Mouse (Mus musculus): ENCODE data around the gene Vwf.

DNA sequence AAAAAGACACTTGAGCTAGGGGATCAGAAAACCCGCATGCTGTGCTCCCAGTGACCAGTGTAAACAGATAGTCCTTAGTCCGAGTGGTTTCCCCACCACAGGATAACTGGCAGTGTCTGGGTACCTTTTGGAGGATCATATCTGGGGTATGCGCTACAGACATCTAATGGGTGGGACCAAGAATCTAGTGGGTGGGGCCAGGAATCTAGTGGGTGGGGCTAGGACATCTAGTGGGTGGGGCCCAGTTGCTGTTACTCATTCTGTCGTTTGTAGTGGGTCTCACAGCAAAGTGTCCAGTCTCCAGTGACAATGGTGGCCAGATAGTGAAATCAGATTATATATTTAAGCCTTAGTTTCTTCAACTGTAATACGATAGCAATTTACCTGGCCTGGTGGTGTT is 14.5 kb downstream of the Vwf start:
- TF ChIP-seq POLR2A (IDR thresholded peaks at IDR 0.05; ENCODE audit: borderline replicate concordance, extremely low read depth, low read depth, low read length) (no peak), CTCF (IDR thresholded peaks at IDR 0.05; ENCODE audit: insufficient read depth, low read length) (no peak)

All from lung, adult 2 months (tissue).